Mouse (Mus musculus): ENCODE data around the gene Tnfrsf26.
A peak's percentile ranks its signal among the peaks of the same experiment; 100 is the strongest.

Tnfrsf26 gene

DNA sequence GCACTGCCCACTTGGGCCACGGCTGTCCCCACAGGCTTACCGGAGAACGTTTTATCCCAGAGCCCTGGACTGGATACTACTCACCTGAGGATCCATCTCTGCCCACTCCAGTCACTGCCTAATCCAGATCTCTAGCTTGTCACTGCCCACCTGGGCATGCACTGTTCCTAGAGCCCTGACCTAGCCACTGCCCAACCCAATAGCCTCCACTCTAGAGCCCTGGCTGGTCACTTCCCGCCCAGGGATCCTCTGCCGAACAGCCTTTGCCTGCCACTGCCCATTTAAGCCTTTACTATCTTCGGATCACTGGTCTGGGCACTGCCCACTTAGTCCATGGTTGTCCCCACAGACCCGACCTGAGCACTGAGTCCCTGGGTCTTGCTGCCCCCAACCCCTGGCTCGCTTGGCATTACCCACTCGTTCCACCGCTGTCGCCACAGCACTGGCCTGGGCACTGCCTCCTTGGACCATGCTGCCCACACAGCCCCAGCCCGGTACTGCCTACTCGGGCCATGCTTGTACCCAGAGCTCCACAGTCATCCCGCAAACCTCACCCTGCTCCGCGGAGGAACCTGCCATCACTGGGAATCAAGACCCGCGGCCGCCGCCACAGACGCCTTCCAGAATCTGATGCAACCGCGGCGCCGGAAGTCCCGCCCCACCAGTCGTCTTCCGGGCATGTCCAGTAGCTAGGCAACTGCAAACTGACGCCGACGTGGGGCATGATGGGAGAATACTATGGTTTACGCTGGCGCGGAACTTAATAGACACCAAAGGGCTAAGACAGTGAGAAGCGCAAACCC, 28.9 kb downstream of the Tnfrsf26 start, which contains the start of gene Cars:
Cars (minus strand) TSS at position 663 of the 803 bp plus-strand sequence.
- peak; percentile 96 to 97 for DNase-seq

DNA sequence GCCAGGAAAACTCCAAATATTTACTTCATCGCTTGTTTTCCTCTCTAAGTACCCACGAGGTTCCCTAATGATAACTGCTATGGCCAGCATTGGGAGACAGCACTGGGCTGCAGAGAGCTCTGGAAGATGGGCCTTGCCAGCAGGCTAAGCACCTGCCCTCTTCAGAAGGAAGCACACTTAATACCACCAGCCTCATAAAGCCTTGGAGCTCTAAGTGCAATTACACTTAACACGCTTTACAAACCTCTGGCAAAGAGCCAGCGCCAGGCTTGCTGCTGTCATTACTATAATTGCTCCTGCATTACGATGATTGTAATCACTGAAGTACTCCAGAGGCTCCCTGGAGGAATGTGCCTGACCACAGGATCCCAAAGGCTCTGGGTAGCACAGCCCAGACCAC, 33.7 kb downstream of the Tnfrsf26 start:
- DNase-seq: no peak

DNA sequence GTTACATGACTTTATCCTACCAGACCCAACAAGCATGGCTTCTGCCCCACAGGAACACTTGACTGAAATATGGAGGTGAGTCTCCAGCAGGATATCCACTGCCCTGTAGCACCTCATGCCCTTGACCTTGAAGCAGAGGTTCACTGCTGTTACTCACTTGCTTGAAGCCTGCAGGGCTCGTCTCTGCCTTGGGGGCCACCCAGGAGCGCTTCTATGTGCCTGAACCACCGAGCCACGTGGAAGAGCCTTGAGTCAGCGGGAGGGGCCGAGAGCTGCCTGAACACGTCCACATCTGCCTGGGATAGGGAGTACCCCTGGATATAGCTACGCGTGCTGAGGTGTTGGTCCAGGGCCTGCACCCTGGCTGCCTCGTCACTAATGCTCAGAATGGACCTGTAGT, 36.3 kb downstream of the Tnfrsf26 start:
- DNase-seq: no peak

DNA sequence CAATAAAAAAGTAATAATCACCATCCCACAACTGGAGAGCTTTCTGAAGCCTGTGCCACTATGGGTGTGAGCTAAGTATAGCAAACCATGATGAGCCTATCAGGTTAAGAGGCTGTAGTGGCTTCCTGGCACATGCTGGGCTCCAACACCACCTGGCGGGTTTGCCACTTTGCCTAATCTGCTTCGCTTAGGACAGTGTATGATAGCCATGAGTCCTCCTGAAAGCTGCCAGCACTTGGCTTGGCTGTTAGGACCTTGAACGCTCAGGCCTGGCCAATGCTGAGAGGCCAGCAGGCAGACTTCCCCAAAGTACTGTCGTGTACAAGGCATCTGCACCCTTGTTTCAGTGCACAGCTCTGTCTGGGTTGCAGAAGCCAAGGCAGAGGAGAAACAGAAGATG, 40.5 kb downstream of the Tnfrsf26 start:
- no peak for DNase-seq

- no peak for DNase-seq
Observed at GRCm38 (mm10) chr7:143587586-143587985, 40.9 kb downstream of the Tnfrsf26 start.

DNA sequence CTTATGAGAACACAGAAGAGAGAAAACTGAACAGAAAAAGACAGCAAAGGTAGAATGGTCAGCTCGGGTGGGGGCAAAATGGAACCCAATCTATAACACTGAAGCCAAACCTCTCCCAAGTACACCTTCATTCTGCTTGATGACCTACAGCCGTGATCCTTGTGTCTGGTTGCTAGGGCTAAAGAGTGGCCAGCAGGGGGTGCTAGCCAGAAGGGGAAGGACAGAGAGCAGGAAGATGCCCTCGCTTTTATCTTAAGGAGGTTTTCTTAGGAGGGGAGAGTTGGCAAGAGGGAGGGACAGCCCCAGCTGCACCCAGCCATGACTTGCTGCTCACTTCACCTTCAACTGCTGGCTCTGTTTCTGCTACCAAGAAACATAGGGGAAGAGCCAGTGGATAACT, 44.6 kb downstream of the Tnfrsf26 start:
- peak; percentile 56 to 63 for DNase-seq

DNA sequence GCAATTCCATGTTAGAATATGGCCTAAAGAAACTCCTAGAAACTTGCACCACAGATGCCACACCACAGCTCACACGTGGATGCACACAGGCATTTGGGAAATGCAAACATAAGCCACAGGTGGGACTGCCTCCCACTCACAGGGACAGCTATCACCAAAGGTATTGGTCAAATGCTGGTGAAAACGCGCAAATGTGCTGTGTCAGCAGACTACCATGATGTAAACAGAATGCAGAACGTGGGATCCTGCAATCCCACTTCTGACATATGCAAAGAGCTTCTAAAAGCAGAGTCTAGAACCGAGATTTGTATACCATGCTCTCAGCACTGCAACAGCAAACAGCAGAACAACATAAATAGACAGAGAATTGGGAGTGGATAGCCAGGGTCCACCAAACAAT, 45.5 kb downstream of the Tnfrsf26 start:
- no peak for DNase-seq

- no peak for DNase-seq
Observed at GRCm38 (mm10) chr7:143575751-143576150, 52.8 kb downstream of the Tnfrsf26 start.

- DNase-seq: no peak
Observed at GRCm38 (mm10) chr7:143565648-143566039, 62.9 kb downstream of the Tnfrsf26 start.

DNA sequence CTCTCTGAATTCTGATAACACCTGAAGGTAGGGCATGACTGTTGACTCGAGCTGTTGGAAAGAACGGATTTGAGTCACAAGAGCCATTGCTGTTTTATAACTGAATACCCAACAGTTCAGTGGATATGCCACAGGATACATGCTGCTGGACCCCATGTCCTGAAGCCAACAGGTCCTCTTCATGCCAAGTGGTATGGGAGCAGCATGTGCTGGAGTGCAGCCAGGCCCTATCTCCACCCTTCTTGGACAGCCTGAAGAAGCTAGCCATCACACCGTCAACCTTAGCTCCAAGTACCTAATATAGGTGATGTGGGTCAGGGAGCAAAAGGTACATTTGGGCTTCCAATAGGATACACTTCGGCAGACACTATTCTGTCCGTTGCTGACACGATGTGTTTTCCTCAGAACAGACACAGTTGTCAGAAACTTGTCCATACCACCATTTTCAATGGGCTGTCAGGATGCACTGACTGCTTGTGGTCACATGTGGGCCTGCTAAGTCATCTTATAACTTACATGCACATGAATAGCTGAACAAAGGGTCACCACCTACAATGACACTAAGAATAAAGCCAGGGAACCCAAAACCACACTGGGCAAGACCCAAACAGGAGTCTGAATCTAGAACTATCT, 63.4 kb downstream of the Tnfrsf26 start:
- DNase-seq: no peak

GRCm38 (mm10) chr7:143563787-143564186, 64.7 kb downstream of the Tnfrsf26 start:
- no peak for DNase-seq

Data from lung, adult 18-20 months (tissue).